Mouse (Mus musculus) c-Kit-positive CD71-positive TER-119-negative erythroid progenitor cells, embryonic 14.5 days (primary cell): ENCODE measurements around the gene Larp1b.

Source experiments
- DNase-seq: peaks from one replicate; pipeline ENCODE4 v3.0.0-alpha.2; 2013; ENCODE audit warnings: low read depth

Larp1b gene

DNA sequence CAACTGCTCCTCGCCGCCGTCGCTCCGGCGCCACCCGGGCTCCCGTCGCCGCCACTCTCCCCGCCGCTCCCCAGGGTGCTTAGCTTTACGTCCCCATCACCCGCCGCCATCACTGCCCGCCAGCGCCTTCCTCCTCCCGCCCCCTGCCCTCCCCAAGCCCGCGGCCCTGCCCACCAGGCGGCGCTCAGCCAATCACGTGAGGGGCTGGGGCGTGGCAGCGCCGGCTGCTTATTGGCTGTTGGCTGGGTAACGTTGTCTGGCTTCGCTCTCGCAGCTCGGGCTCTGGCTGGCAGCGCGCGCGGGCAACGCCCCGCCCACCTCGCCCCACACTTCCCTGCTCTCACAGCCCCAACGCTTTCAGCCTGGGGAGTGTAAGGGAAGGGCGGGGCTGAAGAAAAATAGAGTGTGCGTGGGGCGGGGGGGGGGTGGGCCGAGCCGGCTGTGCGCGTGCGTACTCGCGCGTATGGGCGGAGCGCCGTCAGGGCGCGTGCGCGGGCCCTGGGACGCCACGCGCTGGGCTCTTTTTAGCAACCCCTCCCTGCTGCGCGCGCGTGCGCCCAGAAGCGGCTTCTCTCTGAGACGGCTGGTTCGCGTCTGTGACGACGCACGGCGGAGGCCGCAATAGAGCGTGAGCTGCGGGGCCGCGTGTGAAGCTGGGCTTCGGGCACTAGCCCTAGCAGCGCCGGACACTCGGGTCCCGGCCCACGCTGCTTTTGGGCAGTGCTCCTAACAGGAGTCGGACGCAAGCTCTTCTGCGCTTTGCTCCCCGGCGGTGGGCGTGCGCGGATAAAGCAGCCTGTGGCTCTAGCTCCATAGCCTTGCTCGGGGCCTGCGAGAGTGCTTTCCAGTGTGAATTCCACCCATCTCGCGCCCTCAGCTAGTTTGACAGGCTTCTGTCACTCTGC, 133.5 kb downstream of the Larp1b start, which contains the start of gene Pgrmc2:
TSS of gene Pgrmc2 (minus strand) at position 162 of the 905 bp plus-strand sequence.
- peak; percentile 94 for DNase-seq

DNA sequence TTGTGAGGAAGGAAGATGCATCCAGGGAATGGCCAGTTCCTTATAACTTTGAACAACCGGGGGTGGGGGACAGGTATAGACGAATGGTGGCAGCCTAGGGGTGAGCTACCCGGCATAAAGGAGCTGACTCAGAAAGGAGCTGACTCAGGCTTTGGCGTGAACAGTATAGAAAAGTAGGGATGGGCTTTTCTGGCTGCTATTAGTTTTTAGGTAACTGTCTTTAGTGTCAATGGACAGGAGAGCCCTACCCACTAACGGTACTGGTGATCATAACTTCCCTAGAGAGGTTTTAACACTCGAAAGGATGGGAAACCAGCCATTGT, 134.1 kb downstream of the Larp1b start:
- no peak for DNase-seq

DNA sequence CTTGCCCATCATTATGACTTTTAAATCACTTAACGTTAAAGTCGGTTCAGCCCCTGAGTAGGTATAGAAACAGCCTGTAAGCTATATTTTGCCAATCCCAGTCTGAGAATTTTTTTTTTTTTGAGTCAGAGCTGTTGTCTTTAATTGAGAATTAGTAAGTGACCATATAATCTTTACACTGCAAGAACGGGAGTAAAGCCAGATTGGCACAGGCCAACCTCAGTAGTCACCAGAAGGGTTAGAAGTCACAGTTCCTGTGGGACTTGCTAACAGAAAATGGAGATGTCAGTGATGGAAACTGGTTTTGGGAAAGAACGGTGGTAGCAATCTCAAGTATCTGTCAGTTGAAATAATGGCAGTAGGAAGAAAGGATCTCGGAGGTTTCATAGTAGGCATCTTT, 134.8 kb downstream of the Larp1b start:
- no peak for DNase-seq

- DNase-seq = no peak
Measured at GRCm38 (mm10) chr3:41087071-41087470, 137.4 kb downstream of the Larp1b start.
